Mouse (Mus musculus): ENCODE results near the gene Ccr2.

DNA sequence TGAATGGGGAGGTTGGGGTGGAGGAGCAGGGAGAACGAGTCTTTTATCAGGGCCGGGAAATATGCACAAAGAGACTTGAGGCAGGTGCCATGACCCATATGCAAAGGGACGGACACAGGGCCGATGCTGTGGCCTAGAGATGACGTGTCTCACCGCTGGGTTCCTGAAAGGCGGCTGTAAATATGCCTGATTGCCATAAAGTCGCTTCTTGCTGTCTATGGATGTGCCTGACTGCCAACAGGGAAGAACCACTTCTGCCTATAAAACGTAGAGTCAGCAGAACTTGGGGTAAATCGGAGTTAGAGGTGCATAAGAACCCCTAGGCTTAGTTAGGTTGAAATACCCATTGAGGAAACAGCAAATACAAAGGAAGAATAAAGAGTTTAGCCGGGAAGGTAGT, 23.8 kb downstream of the Ccr2 start:
- no peak for TF ChIP-seq CTCF (IDR thresholded peaks at IDR 0.05; ENCODE audit: low read depth)
- TF ChIP-seq EP300 (IDR thresholded peaks at IDR 0.05; ENCODE audit: low read depth) = no peak
